Mouse (Mus musculus) forebrain, embryonic 11.5 days (tissue): Measurements from ENCODE around the gene Krt1. TPM values are rescaled to one million over a fixed set of nuclear protein-coding genes. Genes with fewer than 3 reads are reported as not detected.
A peak's percentile ranks its signal among the peaks of the same experiment; 100 is the strongest.

Source experiments
- ATAC-seq: fragments of 200-750 bp; cut with Nextera tagmentation; replicated peaks from 2 replicates; pipeline ENCODE4 v1.8.0; 2017; ENCODE audit warnings: moderate TSS enrichment; ENCODE audit not compliant: low FRiP score
- DNase-seq: peaks from one replicate; pipeline ENCODE4 v3.0.0-alpha.2; 2017; ENCODE audit warnings: low spot score
- H3K27ac ChIP-seq: fragments of 300-500 bp; sonication (generic); 2 replicates; pipeline ENCODE4 v1.5.1; 2014; ENCODE audit warnings: low read depth, low read length
- H3K27me3 ChIP-seq: fragments of 300-500 bp; sonication (generic); 2 replicates; pipeline ENCODE4 v1.6.1; 2014; ENCODE audit warnings: mild to moderate bottlenecking, low read length, mixed read lengths; ENCODE audit not compliant: control insufficient read depth, insufficient read depth
- H3K36me3 ChIP-seq: fragments of 300-500 bp; sonication (generic); 2 replicates; pipeline ENCODE4 v1.6.1; 2014; ENCODE audit warnings: mild to moderate bottlenecking, low read length, moderate library complexity, mixed read lengths; ENCODE audit not compliant: control insufficient read depth, insufficient read depth
- H3K4me1 ChIP-seq: fragments of 300-500 bp; sonication (generic); replicated peaks from 2 replicates; pipeline ENCODE4 v1.6.1; 2014; ENCODE audit warnings: low read length, mixed read lengths; ENCODE audit not compliant: control insufficient read depth, insufficient read depth
- H3K4me2 ChIP-seq: fragments of 300-500 bp; sonication (generic); 2 replicates; pipeline ENCODE4 v1.6.1; 2014; ENCODE audit warnings: low read depth, mild to moderate bottlenecking, low read length, moderate library complexity, mixed read lengths; ENCODE audit not compliant: severe bottlenecking
- H3K4me3 ChIP-seq: fragments of 300-500 bp; sonication (generic); 2 replicates; pipeline ENCODE4 v1.5.1; 2014; ENCODE audit warnings: low read depth, low read length
- H3K9ac ChIP-seq: fragments of 300-500 bp; sonication (generic); 2 replicates; pipeline ENCODE4 v1.6.1; 2014; ENCODE audit warnings: low read length
- H3K9me3 ChIP-seq: fragments of 300-500 bp; sonication (generic); 2 replicates; pipeline ENCODE4 v1.6.1; 2016; ENCODE audit warnings: low read length, mixed read lengths; ENCODE audit not compliant: control insufficient read depth
- WGBS: fragments of 180-500 bp; shearing (Covaris S2); extraction: QIAGEN DNeasy Blood & Tissue Kit; methylation state at CpG from one replicate; pipeline ENCODE4 v1.1.7; 2014; 5-methylcytosine and 5-hydroxymethylcytosine counted together
- polyA plus RNA-seq: library from polyadenylated mRNA; unstranded; fragments of >200 nt; fragmentation: Nextera tagmentation; extraction: Ambion mirVana; gene quantifications from 2 replicates; pipeline ENCODE4 v1.2.1, GENCODE M21; 2014

Krt1 gene
- polyA plus RNA-seq = 2.6 TPM in 2 replicates

DNA sequence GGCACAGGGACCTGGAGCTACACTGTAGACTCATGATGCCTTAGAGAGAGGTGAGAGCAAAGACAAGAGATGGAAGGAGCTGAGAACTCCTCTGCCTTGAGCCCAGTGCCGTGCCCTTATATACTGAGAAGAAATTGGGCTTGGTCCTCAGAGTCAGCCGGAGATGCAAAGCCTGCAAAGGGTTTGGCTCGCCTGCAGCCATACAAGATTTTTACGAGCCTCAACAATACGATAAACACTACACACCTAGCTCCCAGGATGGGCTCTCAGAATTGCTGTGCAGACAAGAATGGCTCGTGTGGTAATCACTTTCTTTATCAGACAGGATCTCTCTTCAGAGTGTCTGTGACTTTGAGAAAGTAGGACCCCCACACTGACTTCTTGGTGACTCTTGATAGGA is at the start of gene Krt1:
Krt1 (minus strand) TSS at position 101 of the 400 bp plus-strand sequence.
- no peaks in the 10 kb centered on the region for H3K27me3 ChIP-seq
- no peak within 1 kb of the TSS for H3K4me2 ChIP-seq
- ATAC-seq (no peak), DNase-seq (no peak)
- WGBS = 84% methylated on average over 6 of the region's 6 CpGs
- H3K9ac ChIP-seq = no peak within 1 kb of the TSS
- H3K36me3 ChIP-seq = no peaks in the 10 kb centered on the region
- H3K9me3 ChIP-seq = no peaks in the 10 kb centered on the region
- no peak within 1 kb of the TSS for H3K27ac ChIP-seq
- H3K4me1 ChIP-seq = peaks cover 3% of the 10 kb centered on the region; the same call in 1 of the 2 replicates
- H3K4me3 ChIP-seq = no peak within 1 kb of the TSS

DNA sequence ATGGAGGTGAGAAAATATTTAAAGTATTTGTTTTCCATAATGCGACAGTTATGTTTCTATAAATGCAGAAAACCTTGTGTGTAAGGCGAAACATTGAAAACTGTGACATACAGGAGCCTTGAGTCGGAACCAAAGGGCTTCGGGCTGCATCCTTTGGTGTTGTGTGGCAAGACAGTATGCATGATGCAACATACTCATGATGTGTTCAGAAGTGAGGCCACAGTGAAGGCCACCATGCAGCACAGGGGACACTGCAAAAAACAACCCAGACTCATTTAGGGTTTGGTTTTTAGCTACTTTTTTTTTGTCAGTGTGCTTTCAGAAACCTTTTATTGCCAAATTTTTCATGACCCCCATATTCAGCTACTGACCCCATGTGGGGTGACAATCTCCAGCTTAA is 44.6 kb upstream of the Krt1 start:
- no peaks in the 10 kb centered on the region for H3K4me1 ChIP-seq
- WGBS = 93% methylated on average over 4 of the region's 4 CpGs
- no peaks in the 10 kb centered on the region for H3K36me3 ChIP-seq
- ATAC-seq = no peak
- no peaks in the 10 kb centered on the region for H3K27me3 ChIP-seq
- H3K9me3 ChIP-seq = no peaks in the 10 kb centered on the region
- no peak overlapping the region for H3K27ac ChIP-seq
- DNase-seq = no peak
- H3K4me2 ChIP-seq = no peak overlapping the region
- H3K9ac ChIP-seq = no peak overlapping the region
- H3K4me3 ChIP-seq = no peak overlapping the region

DNA sequence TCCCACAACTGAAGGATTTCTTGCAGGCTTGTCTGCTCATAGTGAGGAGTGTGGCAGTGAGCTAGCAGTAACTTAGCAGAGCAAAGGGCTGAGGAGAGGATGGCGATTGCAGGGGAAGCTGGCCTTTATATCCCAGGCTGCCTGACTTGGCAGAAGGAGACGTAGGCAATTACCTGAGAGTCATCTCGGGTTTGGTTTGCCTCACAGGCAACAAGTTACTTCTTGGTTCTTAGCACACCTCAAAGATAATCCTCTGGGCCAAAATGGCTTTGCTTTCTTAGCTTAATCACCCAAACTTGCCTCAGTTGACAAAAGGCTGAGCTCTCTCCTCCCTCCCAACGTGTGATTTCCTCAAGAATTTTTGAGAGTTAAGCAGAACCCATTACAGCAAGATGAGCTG is 42.2 kb upstream of the Krt1 start, which contains the start of gene Krt76:
Krt76 (minus strand) TSS at position 101 of the 400 bp plus-strand sequence.
- H3K4me2 ChIP-seq = no peak within 1 kb of the TSS
- DNase-seq (no peak), ATAC-seq (no peak)
- no peaks in the 10 kb centered on the region for H3K27me3 ChIP-seq
- H3K9me3 ChIP-seq = no peaks in the 10 kb centered on the region
- H3K4me1 ChIP-seq = no peaks in the 10 kb centered on the region
- no peaks in the 10 kb centered on the region for H3K36me3 ChIP-seq
- 55% methylated on average over 4 of the region's 4 CpGs for WGBS
- no peak within 1 kb of the TSS for H3K27ac ChIP-seq
- no peak within 1 kb of the TSS for H3K4me3 ChIP-seq
- no peak within 1 kb of the TSS for H3K9ac ChIP-seq

DNA sequence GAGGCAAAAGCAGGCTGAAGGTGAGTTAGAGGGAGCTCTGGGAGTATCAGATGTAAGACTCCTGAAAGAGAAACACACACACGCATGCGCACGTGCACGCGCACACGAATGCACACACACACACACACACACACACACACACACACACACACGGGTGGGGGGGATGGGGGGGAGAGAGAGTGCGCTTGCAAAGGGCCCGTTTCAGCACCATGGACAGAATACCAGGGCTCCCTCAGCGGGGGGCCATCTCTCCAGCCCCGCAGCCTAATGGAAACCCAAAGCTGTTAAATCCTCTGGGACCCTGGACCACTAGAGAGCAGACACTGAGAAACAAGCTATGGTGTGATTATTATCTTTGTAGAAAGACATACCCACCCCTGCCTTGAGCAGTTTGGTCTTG is 29.2 kb upstream of the Krt1 start:
- Histone ChIP-seq H3K27ac (no peak overlapping the region), H3K4me3 (no peak overlapping the region), H3K4me2 (no peak overlapping the region), H3K36me3 (no peaks in the 10 kb centered on the region), H3K4me1 (no peaks in the 10 kb centered on the region), H3K9me3 (no peaks in the 10 kb centered on the region), H3K9ac (no peak overlapping the region), H3K27me3 (no peaks in the 10 kb centered on the region)
- peak; percentile 67 for DNase-seq
- no peak for ATAC-seq
- WGBS = 22% methylated on average over 11 of the region's 11 CpGs

DNA sequence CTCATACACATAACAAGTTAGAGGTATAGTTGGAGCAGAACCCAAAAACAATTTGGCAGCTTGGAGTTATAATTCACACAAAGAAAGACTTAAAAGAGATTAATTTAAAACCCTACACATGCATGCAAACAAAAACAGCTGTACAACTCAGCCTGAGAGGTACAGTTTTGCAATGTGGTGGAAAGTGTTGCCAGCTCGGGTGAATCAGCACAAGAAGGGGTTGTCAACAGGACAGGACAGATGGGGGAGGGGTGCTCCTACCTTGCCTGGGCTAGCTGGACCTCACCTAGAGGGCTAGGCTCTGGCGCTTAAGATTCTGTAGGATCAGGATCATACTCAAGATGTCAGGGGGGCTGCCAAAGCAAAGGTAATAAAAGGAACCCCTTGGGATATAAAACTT is 27.4 kb upstream of the Krt1 start:
- no peak overlapping the region for H3K27ac ChIP-seq
- 65% methylated on average over 2 of the region's 2 CpGs for WGBS

DNA sequence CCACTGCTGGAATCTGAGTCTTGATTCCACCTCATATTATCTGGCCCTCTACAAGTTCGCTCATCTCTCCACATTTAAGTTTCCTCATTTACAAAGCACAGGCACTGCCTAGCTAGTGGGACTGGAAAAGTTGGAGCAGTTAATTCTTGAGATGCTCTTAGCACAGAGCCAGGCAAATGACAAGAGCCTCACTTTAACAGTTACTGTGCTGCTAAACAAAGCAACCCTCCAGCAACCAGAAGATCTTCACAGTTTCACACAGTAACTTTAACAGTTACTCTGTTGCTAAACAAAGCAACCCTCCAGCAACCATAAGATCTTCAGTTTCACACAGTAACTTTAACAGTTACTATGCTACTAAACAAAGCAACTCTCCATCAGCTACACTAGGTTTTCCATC is 23.8 kb upstream of the Krt1 start:
- Histone ChIP-seq H3K36me3 (no peaks in the 10 kb centered on the region), H3K9me3 (no peaks in the 10 kb centered on the region), H3K27ac (no peak overlapping the region), H3K9ac (no peak overlapping the region), H3K4me2 (no peak overlapping the region), H3K27me3 (no peaks in the 10 kb centered on the region), H3K4me1 (no peaks in the 10 kb centered on the region), H3K4me3 (no peak overlapping the region)
- ATAC-seq (no peak), DNase-seq (no peak)
- WGBS = 79% methylated on average over 1 of the region's 1 CpGs

More for the DNA sequence above, 27.4 kb upstream of the Krt1 start:
- Histone ChIP-seq H3K36me3 (no peaks in the 10 kb centered on the region), H3K4me1 (no peaks in the 10 kb centered on the region), H3K9me3 (no peaks in the 10 kb centered on the region), H3K27me3 (no peaks in the 10 kb centered on the region), H3K4me2 (no peak overlapping the region), H3K9ac (no peak overlapping the region), H3K4me3 (no peak overlapping the region)
- ATAC-seq (no peak), DNase-seq (no peak)

DNA sequence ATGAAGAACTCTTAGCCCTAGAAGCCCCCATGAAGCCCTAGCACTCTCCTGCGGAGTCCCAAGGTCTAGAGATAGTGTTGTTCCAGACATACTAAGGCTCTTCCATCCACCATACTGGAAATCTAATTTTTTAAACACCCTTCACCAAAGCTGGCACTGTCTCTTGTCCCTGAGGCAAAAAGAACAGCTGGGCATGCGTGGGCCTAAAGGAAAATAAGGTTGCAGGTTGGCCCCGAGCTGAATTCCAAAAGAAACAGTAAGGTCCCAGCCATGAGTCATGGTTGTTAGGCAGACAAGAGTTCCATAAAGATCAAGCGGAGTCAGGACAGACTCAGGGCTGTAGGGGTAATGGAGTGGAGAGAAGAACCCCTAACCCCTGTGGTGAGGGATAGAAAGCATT is 22.6 kb upstream of the Krt1 start:
- Histone ChIP-seq H3K27ac (no peak overlapping the region), H3K9me3 (no peaks in the 10 kb centered on the region), H3K4me3 (no peak overlapping the region), H3K27me3 (no peaks in the 10 kb centered on the region), H3K36me3 (no peaks in the 10 kb centered on the region), H3K4me2 (no peak overlapping the region), H3K4me1 (no peaks in the 10 kb centered on the region), H3K9ac (no peak overlapping the region)
- WGBS = 72% methylated on average over 4 of the region's 4 CpGs
- no peak for ATAC-seq
- no peak for DNase-seq

DNA sequence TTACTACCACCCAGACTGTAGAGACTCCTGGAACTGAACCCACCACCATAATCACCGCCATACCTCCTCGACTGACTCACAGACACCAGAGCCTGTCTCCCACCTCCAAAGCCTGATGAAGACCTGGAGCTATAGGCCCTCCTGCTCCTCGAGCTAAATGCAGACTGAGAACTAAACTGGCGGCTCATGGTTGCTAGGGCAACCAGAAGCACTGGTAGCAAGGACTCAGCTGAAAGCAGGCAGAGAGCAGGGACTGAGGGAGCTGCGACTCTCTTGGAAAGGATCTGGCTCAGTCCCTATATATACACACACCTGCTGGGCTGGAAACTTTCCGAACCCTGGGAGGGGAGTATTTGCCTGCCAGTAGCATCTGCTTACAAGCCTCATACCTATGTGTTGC is 18.8 kb upstream of the Krt1 start, which contains the start of gene Krt77:
Krt77 (minus strand) TSS at position 275 of the 400 bp plus-strand sequence.
- Histone ChIP-seq H3K36me3 (no peaks in the 10 kb centered on the region), H3K9ac (no peak within 1 kb of the TSS), H3K27me3 (no peaks in the 10 kb centered on the region), H3K4me2 (no peak within 1 kb of the TSS), H3K4me1 (no peaks in the 10 kb centered on the region), H3K4me3 (no peak within 1 kb of the TSS), H3K9me3 (no peaks in the 10 kb centered on the region), H3K27ac (no peak within 1 kb of the TSS)
- 32% methylated on average over 6 of the region's 6 CpGs for WGBS
- ATAC-seq (no peak), DNase-seq (no peak)

DNA sequence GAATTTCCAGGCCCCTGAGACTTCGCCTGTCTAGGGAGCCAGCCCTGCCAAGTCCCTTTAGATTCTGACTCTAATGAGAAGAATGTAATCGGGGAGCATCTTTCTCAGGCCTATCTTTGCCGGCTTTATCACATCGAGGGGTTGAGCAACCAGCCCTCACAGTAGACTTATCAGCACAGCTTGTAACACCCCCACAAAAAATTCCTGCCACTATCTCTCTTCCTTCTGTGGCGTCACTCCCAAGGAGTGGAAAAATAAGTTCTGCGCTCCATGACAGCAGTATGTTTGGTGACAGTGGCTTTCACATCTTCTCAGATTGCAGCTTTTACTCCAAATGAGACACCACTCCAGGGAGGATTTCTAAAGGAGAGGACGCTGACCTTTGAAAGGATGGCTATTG is 16.2 kb upstream of the Krt1 start:
- H3K9ac ChIP-seq = no peak overlapping the region
- WGBS = 88% methylated on average over 7 of the region's 7 CpGs
- H3K4me2 ChIP-seq = no peak overlapping the region
- DNase-seq (no peak), ATAC-seq (no peak)
- H3K27ac ChIP-seq = no peak overlapping the region
- no peaks in the 10 kb centered on the region for H3K27me3 ChIP-seq
- no peak overlapping the region for H3K4me3 ChIP-seq
- H3K36me3 ChIP-seq = no peaks in the 10 kb centered on the region
- no peaks in the 10 kb centered on the region for H3K9me3 ChIP-seq
- H3K4me1 ChIP-seq = no peaks in the 10 kb centered on the region
